Mouse (Mus musculus): ENCODE measurements at regions not wholly inside any gene's neighbourhood (a gene's known extent, or its start where the extent isn't known, plus 50 kb on each side); places are given as distances from the start of the nearest gene placed in this dataset.
"Not testable (repeated sequence)": the region's sequence is repeated elsewhere in the genome, so short reads cannot be mapped to it uniquely, and the experiment has no call there.

DNA sequence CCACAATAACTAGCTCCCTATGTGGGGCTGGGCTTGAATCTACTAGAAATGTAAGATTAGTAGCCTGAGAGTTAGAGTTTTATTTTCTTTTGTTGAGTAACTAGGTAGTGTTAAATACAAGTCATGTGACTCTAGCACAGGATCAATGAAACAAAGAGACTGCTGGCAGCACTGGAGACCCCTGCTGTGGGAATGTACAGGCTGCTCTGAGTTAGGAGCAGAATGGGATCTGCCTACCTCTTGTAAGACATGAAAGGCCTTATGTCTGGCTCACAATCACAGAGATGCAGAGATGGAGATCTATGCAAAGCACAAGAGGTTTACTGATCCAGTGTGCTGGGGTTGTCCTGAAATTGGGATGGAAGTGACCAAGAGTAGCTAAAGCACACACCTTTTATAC, 193.9 kb upstream of the Kcnmb2 start:
- not testable (repeated sequence) for H3K9me3 ChIP-seq; H3K27ac ChIP-seq; H3K27me3 ChIP-seq; H3K4me1 ChIP-seq (replicated peaks); H3K36me3 ChIP-seq; ATAC-seq (ENCODE audit: insufficient number of reproducible peaks, insufficient read depth, low FRiP score, low TSS enrichment, low read depth); H3K4me2 ChIP-seq; H3K4me3 ChIP-seq (replicated peaks); H3K9ac ChIP-seq (replicated peaks)

DNA sequence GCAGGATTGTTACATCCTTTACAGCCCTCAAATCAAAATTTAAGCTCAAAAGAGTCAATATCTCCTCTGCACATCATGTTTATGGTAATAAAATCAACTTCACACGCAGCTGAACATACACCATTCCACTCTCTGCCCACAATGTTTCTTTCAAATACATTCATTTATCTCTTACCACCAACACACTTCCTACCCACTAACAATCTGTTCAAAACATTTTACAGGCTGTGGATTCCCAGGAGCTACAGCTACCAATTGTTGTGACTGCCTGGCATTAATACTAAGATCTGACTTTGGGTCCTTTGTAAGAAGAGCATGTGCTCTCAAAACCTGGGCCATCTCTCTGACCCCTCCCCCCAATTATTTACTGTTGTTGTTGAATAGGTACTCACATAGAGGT, 161.0 kb upstream of the Kcnmb2 start:
- Histone ChIP-seq H3K36me3 (no peaks in the 10 kb centered on the region), H3K4me3 (replicated peaks) (no peak overlapping the region), H3K27ac (no peak overlapping the region), H3K9ac (replicated peaks) (no peak overlapping the region), H3K4me2 (no peak overlapping the region), H3K4me1 (replicated peaks) (no peaks in the 10 kb centered on the region), H3K9me3 (no peaks in the 10 kb centered on the region), H3K27me3 (no peaks in the 10 kb centered on the region)
- WGBS = 81% methylated on average over 1 of the region's 1 CpGs
- ATAC-seq (ENCODE audit: insufficient number of reproducible peaks, insufficient read depth, low FRiP score, low TSS enrichment, low read depth) = no peak

DNA sequence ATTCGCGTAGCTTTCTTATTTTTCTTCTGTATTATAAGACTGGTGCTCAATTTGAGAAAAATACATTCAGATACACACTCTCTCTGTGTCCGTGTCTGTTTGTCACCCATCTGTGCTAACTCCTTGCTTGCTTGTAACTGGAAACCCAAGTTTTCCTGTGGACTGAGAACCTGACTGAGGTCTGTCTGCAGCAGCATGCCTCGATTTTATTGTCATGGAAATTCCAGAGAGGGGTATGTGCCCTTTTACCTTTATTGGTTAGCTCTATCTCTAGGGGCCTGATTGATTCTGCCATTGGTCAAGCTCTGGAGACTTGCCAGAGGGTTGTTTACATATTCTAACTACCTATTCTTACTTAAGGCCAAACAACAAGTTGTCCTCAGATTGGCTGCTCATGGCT, 146.4 kb upstream of the Kcnmb2 start:
- 88% methylated on average over 4 of the region's 4 CpGs for WGBS
- Histone ChIP-seq H3K9ac (replicated peaks) (no peak overlapping the region), H3K9me3 (no peaks in the 10 kb centered on the region), H3K36me3 (no peaks in the 10 kb centered on the region), H3K27ac (no peak overlapping the region), H3K27me3 (no peaks in the 10 kb centered on the region), H3K4me1 (replicated peaks) (no peaks in the 10 kb centered on the region), H3K4me3 (replicated peaks) (no peak overlapping the region), H3K4me2 (no peak overlapping the region)
- no peak for ATAC-seq (ENCODE audit: insufficient number of reproducible peaks, insufficient read depth, low FRiP score, low TSS enrichment, low read depth)

DNA sequence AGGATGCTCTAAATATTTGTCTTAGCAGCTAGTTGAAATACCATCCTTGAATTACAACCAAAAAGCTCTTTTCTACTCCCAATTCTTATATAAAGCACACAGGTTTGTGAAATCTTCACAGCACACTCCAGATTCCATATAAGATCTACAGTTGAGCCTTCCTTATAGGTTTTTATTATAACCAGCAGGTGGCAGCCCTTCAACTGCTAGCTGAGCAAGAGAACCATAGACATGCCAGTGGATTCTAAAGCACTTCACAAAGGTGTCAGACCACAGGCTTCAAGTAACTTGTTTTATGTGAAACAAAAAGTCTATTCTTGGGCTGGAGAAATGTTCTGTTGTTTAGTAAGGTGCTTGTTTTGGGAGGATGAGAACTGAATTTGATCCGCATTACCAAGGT, 133.1 kb upstream of the Kcnmb2 start:
- 91% methylated on average over 1 of the region's 1 CpGs for WGBS
- Histone ChIP-seq H3K27me3 (no peaks in the 10 kb centered on the region), H3K4me1 (replicated peaks) (no peaks in the 10 kb centered on the region), H3K36me3 (no peaks in the 10 kb centered on the region), H3K9ac (replicated peaks) (no peak overlapping the region), H3K4me2 (no peak overlapping the region), H3K4me3 (replicated peaks) (no peak overlapping the region), H3K9me3 (no peaks in the 10 kb centered on the region), H3K27ac (no peak overlapping the region)
- no peak for ATAC-seq (ENCODE audit: insufficient number of reproducible peaks, insufficient read depth, low FRiP score, low TSS enrichment, low read depth)

DNA sequence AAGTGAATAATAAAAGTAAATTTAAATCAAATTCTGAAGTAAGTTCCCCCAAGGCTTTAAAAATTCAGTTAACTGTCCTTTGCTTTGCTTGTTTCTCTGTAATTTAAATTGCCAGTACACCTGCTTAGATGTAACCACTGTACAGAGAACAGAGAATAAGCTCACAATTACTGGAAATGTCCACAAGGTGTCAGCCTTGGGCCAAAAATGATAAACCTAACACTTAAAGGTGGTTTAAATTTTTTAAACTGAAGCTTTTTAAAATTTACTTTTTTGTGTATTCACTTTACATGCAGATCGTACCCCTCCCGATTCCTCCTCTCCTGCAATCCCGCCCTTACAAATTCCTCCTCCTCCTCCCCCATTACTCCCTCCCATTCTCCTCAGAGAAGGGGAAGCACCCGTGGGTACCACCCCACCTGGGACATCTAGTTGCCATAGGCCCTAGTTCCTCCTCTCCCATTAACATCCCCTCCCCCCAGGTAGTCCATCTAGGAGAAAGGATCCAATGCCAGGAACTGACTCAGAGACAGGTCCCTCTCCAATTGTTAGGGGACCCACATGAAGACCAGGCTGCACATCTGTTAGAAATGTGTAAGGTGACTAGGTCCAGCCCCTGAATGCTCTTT, 111.9 kb upstream of the Kcnmb2 start:
- Histone ChIP-seq H3K4me2 (no peak overlapping the region), H3K4me3 (replicated peaks) (no peak overlapping the region), H3K27ac (no peak overlapping the region), H3K27me3 (no peaks in the 10 kb centered on the region), H3K36me3 (no peaks in the 10 kb centered on the region), H3K9ac (replicated peaks) (no peak overlapping the region), H3K9me3 (no peaks in the 10 kb centered on the region), H3K4me1 (replicated peaks) (no peaks in the 10 kb centered on the region)
- WGBS = 27% methylated on average over 4 of the region's 4 CpGs
- ATAC-seq (ENCODE audit: insufficient number of reproducible peaks, insufficient read depth, low FRiP score, low TSS enrichment, low read depth) = 0 out of 2 replicates have a peak, but pooled peaks have one; percentile 31

DNA sequence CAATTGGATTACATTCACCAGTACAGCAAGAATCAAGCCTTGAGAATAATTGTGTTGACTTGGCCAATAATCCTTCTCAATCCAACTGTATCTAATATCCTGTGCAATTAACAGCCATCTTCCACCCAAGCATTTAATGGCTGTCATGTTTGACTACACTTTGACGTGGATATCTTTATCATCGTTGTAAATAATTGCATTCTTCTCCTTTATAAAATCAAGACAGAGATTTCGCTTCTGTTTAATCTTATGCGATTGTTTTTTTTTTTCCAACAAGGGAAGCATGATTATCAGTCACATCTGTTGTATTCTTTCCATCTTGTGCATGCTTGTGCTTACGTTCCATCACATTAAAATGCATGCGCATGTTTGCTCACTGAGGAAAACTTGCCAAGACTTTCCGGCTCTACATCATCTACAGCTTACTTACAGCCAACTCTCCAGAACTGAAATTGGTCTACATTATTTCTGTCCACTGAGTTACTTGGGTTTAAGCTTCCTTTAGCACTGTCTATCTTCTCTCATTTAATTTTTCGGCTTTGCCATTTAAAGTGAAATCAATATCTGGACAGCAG, 108.8 kb upstream of the Kcnmb2 start:
- no peaks in the 10 kb centered on the region for H3K4me1 ChIP-seq (replicated peaks)

DNA sequence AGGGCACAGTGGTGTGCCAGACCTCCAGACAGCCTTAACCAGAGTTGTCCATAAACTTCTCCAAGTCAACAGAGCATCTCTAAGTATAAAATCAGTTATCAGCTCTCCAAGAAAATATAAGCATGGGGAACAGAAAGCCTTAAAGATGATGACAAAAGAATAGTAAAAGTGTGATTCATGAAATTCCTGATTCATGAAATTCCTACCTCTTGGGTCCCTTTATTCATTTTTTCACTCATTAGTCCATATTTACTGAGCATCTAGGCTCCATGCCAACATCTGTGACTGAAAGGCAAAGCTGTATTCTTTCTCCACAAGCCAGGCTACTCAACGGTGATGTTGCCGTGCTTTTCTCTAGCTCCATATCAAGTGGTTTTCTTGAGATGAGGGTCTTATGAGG, 105.7 kb upstream of the Kcnmb2 start:
- Histone ChIP-seq H3K27ac (no peak overlapping the region), H3K9ac (replicated peaks) (no peak overlapping the region), H3K4me2 (no peak overlapping the region), H3K36me3 (no peaks in the 10 kb centered on the region), H3K27me3 (no peaks in the 10 kb centered on the region), H3K4me1 (replicated peaks) (no peaks in the 10 kb centered on the region), H3K4me3 (replicated peaks) (no peak overlapping the region), H3K9me3 (no peaks in the 10 kb centered on the region)
- no peak for ATAC-seq (ENCODE audit: insufficient number of reproducible peaks, insufficient read depth, low FRiP score, low TSS enrichment, low read depth)
- WGBS = 90% methylated on average over 2 of the region's 2 CpGs

More for the DNA sequence above, 108.8 kb upstream of the Kcnmb2 start:
- Histone ChIP-seq H3K27me3 (no peaks in the 10 kb centered on the region), H3K4me3 (replicated peaks) (no peak overlapping the region), H3K9me3 (no peaks in the 10 kb centered on the region), H3K27ac (no peak overlapping the region), H3K36me3 (no peaks in the 10 kb centered on the region), H3K4me2 (no peak overlapping the region), H3K9ac (replicated peaks) (no peak overlapping the region)
- ATAC-seq (ENCODE audit: insufficient number of reproducible peaks, insufficient read depth, low FRiP score, low TSS enrichment, low read depth) = no peak
- WGBS = 92% methylated on average over 8 of the region's 8 CpGs

DNA sequence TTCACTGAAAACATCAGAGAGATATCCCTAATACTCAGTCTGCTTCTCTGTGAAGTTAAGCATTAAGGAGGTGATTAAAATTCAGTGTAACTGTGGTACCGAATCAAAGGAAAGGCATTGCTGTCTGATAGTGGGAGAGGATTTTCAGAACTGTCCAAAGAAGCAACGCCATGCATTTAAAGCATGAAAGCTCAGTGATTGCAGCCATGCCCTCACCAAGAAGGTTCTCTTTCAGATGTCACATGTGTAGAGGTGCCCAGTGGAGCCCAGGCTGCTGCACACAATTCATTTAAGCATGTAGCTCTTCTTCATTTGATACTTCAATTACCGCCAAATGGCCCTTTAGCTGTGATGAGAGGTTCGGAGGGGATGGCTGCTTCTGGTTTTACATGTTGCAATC, 103.1 kb upstream of the Kcnmb2 start:
- no peaks in the 10 kb centered on the region for H3K9me3 ChIP-seq
- no peaks in the 10 kb centered on the region for H3K27me3 ChIP-seq
- no peak overlapping the region for H3K4me2 ChIP-seq
- no peak overlapping the region for H3K9ac ChIP-seq (replicated peaks)
- H3K27ac ChIP-seq = no peak overlapping the region
- no peak overlapping the region for H3K4me3 ChIP-seq (replicated peaks)
- ATAC-seq (ENCODE audit: insufficient number of reproducible peaks, insufficient read depth, low FRiP score, low TSS enrichment, low read depth) = no peak
- WGBS = 87% methylated on average over 4 of the region's 4 CpGs
- H3K4me1 ChIP-seq (replicated peaks) = no peaks in the 10 kb centered on the region
- no peaks in the 10 kb centered on the region for H3K36me3 ChIP-seq

DNA sequence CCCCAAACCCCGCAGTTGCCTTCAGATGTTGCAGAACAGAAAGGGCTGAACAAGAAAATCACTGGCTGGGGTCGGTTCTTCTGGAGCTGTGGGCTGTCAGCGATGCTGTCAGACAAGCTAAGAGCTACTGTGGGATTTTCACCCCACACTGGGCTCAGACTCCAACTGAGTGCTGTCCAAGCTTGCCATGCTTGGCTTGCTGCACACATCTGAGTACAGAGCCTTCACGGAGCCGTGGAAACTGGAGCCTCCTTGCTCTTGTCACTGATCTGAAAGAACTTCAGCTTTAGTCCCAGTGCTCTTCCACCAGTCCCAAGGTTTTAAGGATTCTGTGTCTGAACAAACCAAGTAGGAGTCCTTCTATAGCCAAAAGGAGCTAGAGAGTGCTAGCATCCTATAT, 98.3 kb upstream of the Kcnmb2 start:
- H3K27me3 ChIP-seq = no peaks in the 10 kb centered on the region
- H3K4me2 ChIP-seq = no peak overlapping the region
- H3K9me3 ChIP-seq = no peaks in the 10 kb centered on the region
- H3K4me1 ChIP-seq (replicated peaks) = no peaks in the 10 kb centered on the region
- no peak overlapping the region for H3K4me3 ChIP-seq (replicated peaks)
- H3K27ac ChIP-seq = no peak overlapping the region
- WGBS = 24% methylated on average over 5 of the region's 5 CpGs
- no peaks in the 10 kb centered on the region for H3K36me3 ChIP-seq
- ATAC-seq (ENCODE audit: insufficient number of reproducible peaks, insufficient read depth, low FRiP score, low TSS enrichment, low read depth) = no peak
- no peak overlapping the region for H3K9ac ChIP-seq (replicated peaks)

DNA sequence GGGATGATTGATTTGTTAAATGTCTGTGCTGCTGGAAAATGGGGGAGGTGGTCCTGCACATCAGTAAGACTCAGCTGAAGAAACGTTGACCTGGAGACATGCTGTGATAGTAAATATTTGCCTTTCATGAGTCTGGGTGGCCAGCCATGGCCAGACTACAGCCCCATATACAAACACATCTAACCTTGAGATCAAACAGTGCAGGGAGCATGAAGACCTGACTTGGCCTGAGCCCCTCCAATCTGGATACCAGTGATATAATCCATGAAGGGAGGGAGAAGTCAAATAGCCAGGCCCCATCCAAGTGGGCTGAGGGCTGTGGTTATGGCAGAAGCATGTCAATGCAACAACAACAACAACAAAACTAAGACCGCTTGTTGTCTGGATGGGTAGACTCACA, 94.6 kb upstream of the Kcnmb2 start:
- H3K27ac ChIP-seq = no peak overlapping the region
- H3K4me1 ChIP-seq (replicated peaks) = no peaks in the 10 kb centered on the region
- 50% methylated on average over 2 of the region's 2 CpGs for WGBS
- no peaks in the 10 kb centered on the region for H3K27me3 ChIP-seq
- ATAC-seq (ENCODE audit: insufficient number of reproducible peaks, insufficient read depth, low FRiP score, low TSS enrichment, low read depth) = no peak
- no peak overlapping the region for H3K9ac ChIP-seq (replicated peaks)
- no peak overlapping the region for H3K4me2 ChIP-seq
- H3K36me3 ChIP-seq = no peaks in the 10 kb centered on the region
- no peaks in the 10 kb centered on the region for H3K9me3 ChIP-seq
- H3K4me3 ChIP-seq (replicated peaks) = no peak overlapping the region

DNA sequence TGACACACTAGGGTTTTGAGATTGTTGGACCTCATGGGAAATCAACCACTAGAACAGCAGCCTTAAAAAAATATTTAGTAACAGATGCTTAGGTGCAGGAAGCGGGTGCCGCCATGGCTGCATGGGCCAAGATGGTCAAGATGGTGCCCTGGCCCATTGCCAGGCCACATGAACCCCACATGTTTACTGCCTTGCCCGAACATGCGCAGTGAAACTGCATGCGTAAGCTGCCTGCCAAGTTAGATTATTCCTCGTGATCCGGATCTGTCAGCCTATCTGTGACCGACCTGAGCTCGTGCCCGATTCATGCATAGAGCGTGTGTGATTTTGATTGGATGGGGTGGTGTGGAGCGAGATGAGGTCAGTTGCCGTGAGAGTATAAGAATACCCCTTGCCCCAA, 93.2 kb upstream of the Kcnmb2 start:
- H3K9me3 ChIP-seq; H3K27me3 ChIP-seq; H3K9ac ChIP-seq (replicated peaks); H3K4me2 ChIP-seq; H3K27ac ChIP-seq; H3K4me1 ChIP-seq (replicated peaks); H3K36me3 ChIP-seq; H3K4me3 ChIP-seq (replicated peaks); ATAC-seq (ENCODE audit: insufficient number of reproducible peaks, insufficient read depth, low FRiP score, low TSS enrichment, low read depth): not testable (repeated sequence)
- 95% methylated on average over 13 of the region's 13 CpGs for WGBS

DNA sequence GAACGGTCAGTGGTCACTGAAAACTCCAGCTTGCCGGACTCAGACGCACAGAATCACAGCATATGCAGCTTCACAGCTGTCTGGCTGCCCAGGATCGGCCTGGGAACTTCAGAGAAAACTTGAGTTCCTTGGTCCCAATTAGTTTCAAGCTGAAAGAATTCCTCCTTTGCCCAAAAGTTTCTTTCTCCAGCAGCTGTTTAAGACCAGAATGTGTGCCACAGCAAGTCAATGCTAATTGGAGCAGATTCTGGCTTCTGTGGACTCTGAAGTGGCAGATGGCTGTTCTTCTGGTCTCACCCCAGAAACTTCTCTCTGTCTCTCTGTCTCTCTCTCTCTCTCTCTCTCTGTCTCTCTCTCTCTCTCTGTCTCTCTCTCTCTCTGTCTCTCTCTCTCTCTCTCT, 91.1 kb upstream of the Kcnmb2 start:
- WGBS = 64% methylated on average over 4 of the region's 4 CpGs
- Histone ChIP-seq H3K4me3 (replicated peaks) (no peak overlapping the region), H3K9ac (replicated peaks) (no peak overlapping the region), H3K4me2 (no peak overlapping the region), H3K9me3 (0 out of 2 replicates have a peak, but pooled peaks cover 4% of the 10 kb centered on the region), H3K4me1 (replicated peaks) (no peaks in the 10 kb centered on the region), H3K27ac (no peak overlapping the region), H3K27me3 (no peaks in the 10 kb centered on the region), H3K36me3 (no peaks in the 10 kb centered on the region)
- ATAC-seq (ENCODE audit: insufficient number of reproducible peaks, insufficient read depth, low FRiP score, low TSS enrichment, low read depth) = no peak
